Mouse (Mus musculus): ENCODE results near the gene Rpl29. TPM values are rescaled to one million over a fixed set of nuclear protein-coding genes. Genes with fewer than 3 reads are reported as not detected.

Rpl29 gene
- polyA plus RNA-seq, 1 experiment = 365 TPM

DNA sequence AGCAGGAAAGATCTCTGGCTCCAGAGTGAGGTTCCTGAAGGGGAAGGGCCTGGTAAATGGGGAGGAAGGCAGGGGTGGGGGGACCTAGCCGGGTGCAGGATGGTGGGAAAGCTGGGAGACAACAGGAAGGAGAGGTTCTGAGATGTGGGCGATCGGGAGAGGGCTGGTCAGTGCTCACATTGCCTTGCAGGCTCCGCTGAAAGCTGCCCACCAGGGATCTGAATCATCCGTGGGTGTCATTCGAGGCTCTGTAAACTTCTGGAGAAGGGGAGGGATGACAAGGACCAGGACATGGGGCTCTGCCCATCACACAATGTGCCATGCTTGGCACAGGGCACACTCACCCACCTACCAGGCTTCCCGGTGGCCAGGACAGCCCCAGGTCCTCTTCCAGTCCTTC, 4.1 kb downstream of the Rpl29 start:
- no peak for DNase-seq (ENCODE audit: low read depth in 1 of 2, low spot score in 2 of 2)
- H3K27ac ChIP-seq (ENCODE audit: insufficient read depth, low read length) = no peak overlapping the region
- no peaks in the 10 kb centered on the region for H3K27me3 ChIP-seq (ENCODE audit: control insufficient read depth, insufficient read depth, low read length)
- H3K4me1 ChIP-seq (ENCODE audit: control insufficient read depth, insufficient read depth, insufficient read length) = peaks cover 6% of the 10 kb centered on the region; the same call in 1 of the 2 replicates
- H3K36me3 ChIP-seq (ENCODE audit: control insufficient read depth, insufficient read depth, low read length) = peaks cover 25% of the 10 kb centered on the region
- TF ChIP-seq POLR2A (IDR thresholded peaks at IDR 0.05; ENCODE audit: low read depth, low read length) = no peak
- TF ChIP-seq CTCF (IDR thresholded peaks at IDR 0.05; ENCODE audit: extremely low read depth, insufficient read depth, insufficient read length, insufficient replicate concordance) = no peak
- 81% methylated on average over 7 of the region's 7 CpGs for WGBS
- H3K4me3 ChIP-seq (ENCODE audit: extremely low read depth, insufficient read depth, insufficient read length) = no peak overlapping the region

GRCm38 (mm10) chr9:106436566-106436965, 7.3 kb downstream of the Rpl29 start:
- Histone ChIP-seq H3K27ac (ENCODE audit: insufficient read depth, low read length) (no peak overlapping the region), H3K27me3 (ENCODE audit: control insufficient read depth, insufficient read depth, low read length) (no peaks in the 10 kb centered on the region), H3K4me3 (ENCODE audit: extremely low read depth, insufficient read depth, insufficient read length) (no peak overlapping the region), H3K4me1 (ENCODE audit: control insufficient read depth, insufficient read depth, insufficient read length) (peaks cover 6% of the 10 kb centered on the region; the same call in 1 of the 2 replicates), H3K36me3 (ENCODE audit: control insufficient read depth, insufficient read depth, low read length) (peaks cover 17% of the 10 kb centered on the region)
- DNase-seq (ENCODE audit: low read depth in 1 of 2, low spot score in 2 of 2) = no peak
- WGBS = 85% methylated on average over 9 of the region's 9 CpGs
- TF ChIP-seq POLR2A (IDR thresholded peaks at IDR 0.05; ENCODE audit: low read depth, low read length) (no peak), CTCF (IDR thresholded peaks at IDR 0.05; ENCODE audit: extremely low read depth, insufficient read depth, insufficient read length, insufficient replicate concordance) (no peak)

GRCm38 (mm10) chr9:106442680-106443079, 13.4 kb downstream of the Rpl29 start:
- WGBS = 94% methylated on average over 5 of the region's 5 CpGs

GRCm38 (mm10) chr9:106444836-106445235, 15.6 kb downstream of the Rpl29 start:
- Histone ChIP-seq H3K27ac (ENCODE audit: insufficient read depth, low read length) (no peak overlapping the region), H3K4me3 (ENCODE audit: extremely low read depth, insufficient read depth, insufficient read length) (no peak overlapping the region), H3K4me1 (ENCODE audit: control insufficient read depth, insufficient read depth, insufficient read length) (peaks cover 8% of the 10 kb centered on the region; the same call in 1 of the 2 replicates), H3K36me3 (ENCODE audit: control insufficient read depth, insufficient read depth, low read length) (no peaks in the 10 kb centered on the region), H3K27me3 (ENCODE audit: control insufficient read depth, insufficient read depth, low read length) (no peaks in the 10 kb centered on the region)
- TF ChIP-seq CTCF (IDR thresholded peaks at IDR 0.05; ENCODE audit: extremely low read depth, insufficient read depth, insufficient read length, insufficient replicate concordance) = no peak
- no peak for TF ChIP-seq POLR2A (IDR thresholded peaks at IDR 0.05; ENCODE audit: low read depth, low read length)
- WGBS = 85% methylated on average over 4 of the region's 4 CpGs
- no peak for DNase-seq (ENCODE audit: low read depth in 1 of 2, low spot score in 2 of 2)

More at GRCm38 (mm10) chr9:106442680-106443079, 13.4 kb downstream of the Rpl29 start:
- Histone ChIP-seq H3K4me3 (ENCODE audit: extremely low read depth, insufficient read depth, insufficient read length) (no peak overlapping the region), H3K4me1 (ENCODE audit: control insufficient read depth, insufficient read depth, insufficient read length) (peaks cover 3% of the 10 kb centered on the region; the same call in 1 of the 2 replicates), H3K27me3 (ENCODE audit: control insufficient read depth, insufficient read depth, low read length) (no peaks in the 10 kb centered on the region), H3K36me3 (ENCODE audit: control insufficient read depth, insufficient read depth, low read length) (no peaks in the 10 kb centered on the region), H3K27ac (ENCODE audit: insufficient read depth, low read length) (no peak overlapping the region)
- TF ChIP-seq CTCF (IDR thresholded peaks at IDR 0.05; ENCODE audit: extremely low read depth, insufficient read depth, insufficient read length, insufficient replicate concordance) (no peak), POLR2A (IDR thresholded peaks at IDR 0.05; ENCODE audit: low read depth, low read length) (no peak)
- no peak for DNase-seq (ENCODE audit: low read depth in 1 of 2, low spot score in 2 of 2)

GRCm38 (mm10) chr9:106447348-106447747, 18.1 kb downstream of the Rpl29 start, which contains the start of the genes Abhd14b and Abhd14a:
TSS of gene Abhd14b (plus strand) at chr9:106447459.
TSS of gene Abhd14a (minus strand) at chr9:106447678.
- H3K4me3 ChIP-seq (ENCODE audit: extremely low read depth, insufficient read depth, insufficient read length) = peak within 1 kb of the TSS; percentile 68
- TF ChIP-seq CTCF (IDR thresholded peaks at IDR 0.05; ENCODE audit: extremely low read depth, insufficient read depth, insufficient read length, insufficient replicate concordance) (peak; percentile 20; the same call in 1 of the 2 replicates), POLR2A (IDR thresholded peaks at IDR 0.05; ENCODE audit: low read depth, low read length) (no peak)
- no peak within 1 kb of the TSS for H3K27ac ChIP-seq (ENCODE audit: insufficient read depth, low read length)
- H3K4me1 ChIP-seq (ENCODE audit: control insufficient read depth, insufficient read depth, insufficient read length) = peaks cover 8% of the 10 kb centered on the region; the same call in 1 of the 2 replicates
- no peaks in the 10 kb centered on the region for H3K27me3 ChIP-seq (ENCODE audit: control insufficient read depth, insufficient read depth, low read length)
- peak; percentile 37 to 86 for DNase-seq (ENCODE audit: low read depth in 1 of 2, low spot score in 2 of 2)
- WGBS = under 1% methylated on average over 24 of the region's 24 CpGs
- no peaks in the 10 kb centered on the region for H3K36me3 ChIP-seq (ENCODE audit: control insufficient read depth, insufficient read depth, low read length)

GRCm38 (mm10) chr9:106447951-106448350, 18.7 kb downstream of the Rpl29 start:
- Histone ChIP-seq H3K27ac (ENCODE audit: insufficient read depth, low read length) (no peak overlapping the region), H3K4me3 (ENCODE audit: extremely low read depth, insufficient read depth, insufficient read length) (peak overlapping the region; percentile 7; the same call in 1 of the 2 replicates), H3K27me3 (ENCODE audit: control insufficient read depth, insufficient read depth, low read length) (no peaks in the 10 kb centered on the region), H3K36me3 (ENCODE audit: control insufficient read depth, insufficient read depth, low read length) (no peaks in the 10 kb centered on the region), H3K4me1 (ENCODE audit: control insufficient read depth, insufficient read depth, insufficient read length) (peaks cover 8% of the 10 kb centered on the region; the same call in 1 of the 2 replicates)
- DNase-seq (ENCODE audit: low read depth in 1 of 2, low spot score in 2 of 2) = no peak
- WGBS = 36% methylated on average over 9 of the region's 9 CpGs
- no peak for TF ChIP-seq POLR2A (IDR thresholded peaks at IDR 0.05; ENCODE audit: low read depth, low read length)
- no peak for TF ChIP-seq CTCF (IDR thresholded peaks at IDR 0.05; ENCODE audit: extremely low read depth, insufficient read depth, insufficient read length, insufficient replicate concordance)

GRCm38 (mm10) chr9:106448498-106449031, 19.3 kb downstream of the Rpl29 start:
- Histone ChIP-seq H3K4me3 (ENCODE audit: extremely low read depth, insufficient read depth, insufficient read length) (peak overlapping the region; percentile 68), H3K27ac (ENCODE audit: insufficient read depth, low read length) (peak overlapping the region; percentile 30; the same call in 1 of the 2 replicates), H3K36me3 (ENCODE audit: control insufficient read depth, insufficient read depth, low read length) (no peaks in the 10 kb centered on the region), H3K27me3 (ENCODE audit: control insufficient read depth, insufficient read depth, low read length) (no peaks in the 10 kb centered on the region), H3K4me1 (ENCODE audit: control insufficient read depth, insufficient read depth, insufficient read length) (peaks cover 8% of the 10 kb centered on the region; the same call in 1 of the 2 replicates)
- WGBS = 2% methylated on average over 23 of the region's 23 CpGs
- DNase-seq (ENCODE audit: low read depth in 1 of 2, low spot score in 2 of 2) = peak; percentile 36 to 68
- TF ChIP-seq CTCF (IDR thresholded peaks at IDR 0.05; ENCODE audit: extremely low read depth, insufficient read depth, insufficient read length, insufficient replicate concordance) = peak; percentile 69
- no peak for TF ChIP-seq POLR2A (IDR thresholded peaks at IDR 0.05; ENCODE audit: low read depth, low read length)

Data from spleen, adult 2 months (tissue).